Mouse (Mus musculus) lung, adult 18-20 months (tissue): ENCODE results near the gene D630045J12Rik.

ENCODE experiments used
- DNase-seq, 2 experiments: peaks; one replicate each; pipeline ENCODE4 v3.0.0; 2022; ENCODE audit warnings: mixed read lengths in 2 of 2

The D630045J12Rik gene

DNA sequence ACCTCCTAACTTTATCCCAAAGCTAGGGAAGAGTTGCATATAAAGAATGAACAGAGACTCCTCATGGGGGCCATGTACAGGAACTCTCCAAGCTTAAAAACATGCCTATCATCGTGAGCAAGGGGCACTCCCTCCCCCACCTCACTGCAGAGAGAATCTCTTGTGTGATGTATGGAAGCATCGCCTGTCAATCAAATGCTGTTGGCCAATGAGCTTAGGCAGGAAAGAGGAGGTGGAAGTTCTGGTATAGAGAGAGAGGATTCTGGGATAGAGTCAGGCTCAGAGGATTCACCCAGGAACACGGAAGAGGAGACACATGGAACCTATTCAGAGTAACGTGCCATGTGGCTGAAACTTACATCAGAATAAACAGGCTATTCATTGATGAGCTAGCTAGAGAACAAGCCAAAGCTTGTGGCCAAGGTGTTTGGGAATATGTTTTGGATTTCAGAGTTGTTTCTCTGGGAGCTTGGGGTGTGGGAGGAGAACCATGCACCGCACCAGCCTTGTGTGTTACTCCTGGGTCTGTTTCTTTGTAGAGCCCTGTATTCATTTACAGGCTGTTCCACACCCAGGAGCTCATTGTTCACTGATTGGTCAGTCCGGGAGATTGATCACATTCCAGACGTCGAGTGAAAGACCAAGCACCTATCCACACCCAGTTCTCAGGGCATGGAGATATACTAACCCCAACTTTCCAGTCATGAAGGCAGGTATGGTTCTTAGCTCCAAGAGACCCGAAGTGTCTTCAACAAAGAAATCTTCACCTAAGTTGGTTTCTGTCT is 166.4 kb downstream of the D630045J12Rik start:
- no peak for DNase-seq

DNA sequence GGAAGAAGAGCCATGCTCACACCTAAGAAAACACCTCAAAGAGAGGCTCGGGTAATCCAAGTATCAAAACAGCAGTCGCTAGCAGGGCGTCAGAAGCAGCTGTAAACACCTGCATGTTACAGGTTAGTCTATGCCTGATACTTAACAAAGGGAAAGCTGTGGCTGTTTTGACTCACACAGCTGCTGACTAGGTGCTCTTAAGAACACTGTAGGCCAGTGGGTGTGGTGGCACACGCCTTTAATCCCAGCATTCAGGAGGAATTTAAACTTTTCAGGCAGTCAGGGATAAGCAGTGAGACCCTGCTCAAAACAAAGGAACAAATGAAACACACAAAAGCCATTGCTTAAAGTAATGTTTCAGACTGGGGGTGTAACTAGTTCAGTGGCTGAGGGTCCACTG is 170.6 kb downstream of the D630045J12Rik start:
- no peak for DNase-seq

DNA sequence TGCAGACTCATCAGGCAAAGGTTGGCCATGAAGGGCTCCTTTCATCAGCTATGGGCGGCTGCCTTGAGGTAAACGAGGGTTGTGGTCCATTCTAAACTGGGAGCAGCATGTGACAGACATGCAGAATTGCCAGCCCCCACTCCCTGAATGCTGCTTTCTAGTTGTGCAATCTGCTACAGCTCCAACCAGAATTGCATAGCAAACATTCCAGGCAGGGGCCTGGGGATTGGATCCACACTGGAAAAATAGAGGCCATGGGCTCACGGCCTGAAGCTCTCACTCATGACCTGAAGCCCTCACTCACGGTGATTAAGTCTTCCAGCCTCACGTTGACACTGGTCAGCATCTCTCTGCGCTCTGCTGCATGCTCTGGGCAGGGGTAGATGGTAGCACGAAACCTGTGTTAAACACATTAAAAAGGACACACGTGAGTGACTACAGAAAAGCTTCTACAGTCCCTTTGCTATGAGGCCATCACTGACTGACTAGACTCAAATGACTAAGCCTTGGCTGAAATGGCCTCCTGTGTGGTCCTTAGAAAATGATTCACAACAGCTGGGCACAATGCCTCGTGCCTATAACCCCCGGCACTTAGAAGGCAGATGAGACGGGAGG is 172.0 kb downstream of the D630045J12Rik start:
- DNase-seq: peak; percentile 39 to 45

DNA sequence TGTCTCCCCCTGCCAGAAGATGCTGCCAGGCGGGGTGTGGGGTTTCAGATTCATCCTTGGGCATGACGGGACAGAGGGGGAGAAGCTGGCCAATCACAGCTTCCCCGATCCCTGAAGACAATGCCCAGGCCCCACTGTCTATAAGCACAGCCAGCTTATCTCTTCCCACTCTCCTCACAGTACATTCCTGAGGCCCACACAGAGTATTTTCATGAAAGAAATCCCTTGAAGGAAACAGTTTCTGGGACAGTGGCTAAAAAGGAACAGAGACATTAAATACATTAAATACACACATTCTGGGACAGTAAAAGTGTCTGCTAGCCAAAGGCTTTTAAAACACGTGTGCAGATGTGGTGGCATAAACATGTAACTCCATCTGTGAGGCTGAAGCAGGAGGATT is 173.4 kb downstream of the D630045J12Rik start:
- DNase-seq: no peak

DNA sequence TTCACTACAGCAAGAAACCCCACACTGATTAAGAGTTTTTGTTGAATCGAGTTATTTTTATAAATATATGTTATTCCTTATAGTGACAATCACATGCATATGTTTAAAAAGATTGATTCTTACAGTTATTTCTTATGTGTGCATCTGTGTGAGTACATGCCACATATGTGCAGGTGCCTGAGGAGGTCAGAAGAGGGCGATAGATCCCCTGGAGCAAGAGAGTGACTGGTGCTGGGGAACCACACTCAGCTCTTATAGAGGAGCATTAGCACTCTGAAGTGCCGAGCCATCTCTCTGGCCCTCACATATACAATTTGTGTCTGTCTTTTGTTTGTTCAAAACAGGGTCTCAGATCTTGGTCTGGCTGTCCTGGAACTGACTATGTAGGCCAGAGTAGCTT is 180.2 kb downstream of the D630045J12Rik start:
- no peak for DNase-seq
